Mouse (Mus musculus) cerebellum, adult 8-10 months (tissue): ENCODE results near the gene Nectin1.
A peak's percentile ranks its signal among the peaks of the same experiment; 100 is the strongest.

ENCODE experiments used
- DNase-seq: peaks from one replicate; pipeline ENCODE4 v3.0.0; 2022

Nectin1 gene

DNA sequence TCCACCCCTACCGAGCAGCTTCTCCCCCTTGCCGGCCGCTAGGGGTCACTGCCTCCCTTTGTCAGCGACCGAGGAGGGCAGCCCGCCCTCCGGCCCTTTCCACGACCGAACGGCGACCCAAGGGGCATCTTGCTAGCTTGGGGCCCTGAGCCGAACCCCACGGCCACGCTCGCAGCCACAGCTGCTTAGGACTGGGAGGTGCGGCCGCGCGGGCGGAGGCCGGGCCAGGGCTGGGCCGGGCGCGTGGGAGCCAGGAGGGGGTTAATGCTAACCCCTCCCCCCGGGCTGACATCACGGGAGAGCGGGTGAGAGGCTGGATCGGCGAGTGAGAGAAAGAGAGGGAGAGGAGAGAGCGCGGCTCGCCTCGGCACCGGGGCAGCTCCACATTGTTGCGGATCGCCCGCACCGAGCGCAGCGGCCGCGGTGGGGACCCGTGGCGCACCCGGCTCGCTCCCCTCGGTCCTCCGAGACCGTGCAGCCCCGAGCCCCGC is at the start of gene Nectin1:
TSS of gene Nectin1 (plus strand) at position 338 of the 491 bp plus-strand sequence.
- DNase-seq, result peak; percentile 92

DNA sequence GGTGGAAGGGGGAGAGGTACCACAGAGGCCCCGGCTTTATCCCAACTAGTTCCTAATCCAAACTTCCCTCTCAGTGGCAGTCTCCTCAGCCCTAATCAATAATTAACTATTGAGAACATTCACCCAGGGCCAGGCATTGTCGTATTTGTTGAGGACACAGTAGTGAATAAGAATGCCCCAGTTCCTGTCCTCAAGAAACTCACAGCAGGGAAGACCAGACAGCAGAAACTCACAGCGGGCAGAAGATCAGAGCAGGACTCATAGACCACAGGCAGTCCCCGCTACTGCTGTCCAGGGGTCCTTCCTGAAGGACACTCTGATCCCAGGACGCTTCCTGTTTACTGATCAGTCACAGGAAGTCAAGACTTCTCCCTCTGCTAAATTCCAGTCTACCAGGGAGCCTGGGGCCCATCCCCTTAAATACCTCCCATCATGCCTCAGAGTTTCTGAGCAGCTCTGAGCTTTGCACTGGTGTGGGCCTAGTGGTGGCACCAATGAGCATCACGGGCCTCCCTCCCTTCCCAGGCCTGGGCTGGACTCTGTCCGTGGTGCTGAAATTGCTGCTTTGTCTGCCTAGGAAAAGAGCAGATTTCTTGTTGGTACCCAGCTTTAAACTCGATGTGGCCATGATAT is 45.6 kb upstream of the Nectin1 start:
- no peak for DNase-seq

DNA sequence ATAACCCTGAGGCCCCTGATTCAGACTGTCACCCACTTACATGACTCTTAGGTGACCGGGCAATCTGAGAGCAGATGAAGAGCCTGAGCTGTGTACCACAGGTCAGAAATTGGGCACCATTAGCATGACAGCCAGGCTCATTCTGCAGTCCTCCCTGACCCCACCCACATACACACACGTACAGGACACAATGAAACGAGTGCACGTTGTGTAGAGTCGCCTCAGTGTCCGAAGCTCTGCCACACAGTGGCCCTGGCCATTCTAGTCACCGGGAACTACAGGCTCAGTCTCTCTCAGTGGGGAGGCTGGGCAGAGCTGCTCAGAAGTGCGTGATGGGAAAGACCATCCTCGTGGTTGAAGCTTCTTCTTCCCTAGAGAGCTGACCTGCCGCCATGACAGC is 44.9 kb upstream of the Nectin1 start:
- DNase-seq, result no peak

DNA sequence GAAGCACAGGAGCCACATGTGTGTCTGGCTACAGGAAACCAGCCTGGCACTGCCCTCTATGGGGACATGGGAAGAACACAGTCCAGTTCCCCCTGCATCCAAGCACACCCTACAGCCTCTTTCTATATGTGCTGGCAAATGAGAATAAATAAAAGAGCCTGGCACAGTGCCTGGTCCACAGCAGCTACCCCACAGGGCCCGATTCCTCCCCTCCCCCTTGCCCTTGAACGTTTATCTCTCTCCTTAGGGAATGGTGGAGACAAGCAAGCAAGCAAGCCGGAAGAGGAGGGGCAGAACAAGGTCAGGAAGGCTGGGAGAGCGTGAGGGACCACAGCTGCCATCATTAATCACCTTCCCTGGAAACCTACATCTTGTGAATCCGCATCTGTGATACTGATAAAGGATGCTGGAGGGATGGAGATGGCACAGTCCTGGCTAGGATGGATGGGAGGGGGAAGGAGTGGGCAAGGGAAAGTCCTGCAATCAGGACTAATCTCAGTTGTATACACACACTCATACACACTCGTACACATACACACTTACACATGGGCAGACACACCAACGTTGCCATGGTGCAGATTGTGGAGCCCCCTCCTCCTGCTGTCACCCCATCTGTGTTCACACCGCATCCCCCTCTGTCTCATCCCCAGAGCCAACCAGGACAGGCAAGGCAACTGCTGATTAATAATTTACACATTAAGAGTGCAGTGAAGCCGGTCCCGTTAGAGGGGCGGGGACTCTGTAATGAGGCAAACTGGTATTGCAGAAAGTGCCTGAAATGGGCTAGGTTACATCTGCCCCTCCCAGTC is 44.2 kb upstream of the Nectin1 start:
- DNase-seq, result no peak

DNA sequence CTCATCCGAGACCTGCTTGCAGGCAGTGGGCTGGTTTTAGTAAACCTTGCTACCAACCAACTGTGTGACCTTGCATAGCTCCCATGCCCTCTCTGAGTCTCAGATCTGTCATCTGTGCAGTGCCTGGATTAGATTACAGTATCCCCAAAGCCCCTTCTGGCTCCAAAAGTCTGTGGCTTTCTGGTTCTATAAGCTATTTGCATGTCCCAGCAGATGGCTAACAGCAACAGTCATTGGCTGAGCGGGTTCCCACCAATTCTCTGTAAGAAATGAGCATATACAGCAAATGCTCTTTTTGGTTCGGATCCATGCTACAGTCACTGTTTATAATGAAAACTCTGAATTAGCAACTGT is 43.6 kb upstream of the Nectin1 start:
- DNase-seq, result no peak

DNA sequence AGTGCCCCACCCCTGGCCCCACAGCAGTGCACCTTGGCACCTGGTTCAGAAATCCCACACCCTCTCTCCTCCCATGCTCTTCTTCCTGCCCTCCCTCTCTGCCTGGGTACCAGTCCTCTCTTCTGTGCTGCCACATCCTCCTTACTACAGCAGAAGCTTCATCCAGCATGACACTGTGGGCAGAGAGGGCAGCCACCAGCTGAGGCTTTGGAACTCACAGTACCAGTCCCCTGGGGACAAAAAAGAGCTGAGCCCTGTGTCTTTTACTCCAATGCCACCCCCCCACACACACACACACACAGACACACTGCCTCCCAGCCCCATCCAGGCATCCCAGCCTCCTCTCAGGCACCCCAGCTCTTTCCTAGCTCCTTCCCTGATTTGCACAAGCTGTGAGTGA is 42.0 kb upstream of the Nectin1 start:
- DNase-seq, result no peak

DNA sequence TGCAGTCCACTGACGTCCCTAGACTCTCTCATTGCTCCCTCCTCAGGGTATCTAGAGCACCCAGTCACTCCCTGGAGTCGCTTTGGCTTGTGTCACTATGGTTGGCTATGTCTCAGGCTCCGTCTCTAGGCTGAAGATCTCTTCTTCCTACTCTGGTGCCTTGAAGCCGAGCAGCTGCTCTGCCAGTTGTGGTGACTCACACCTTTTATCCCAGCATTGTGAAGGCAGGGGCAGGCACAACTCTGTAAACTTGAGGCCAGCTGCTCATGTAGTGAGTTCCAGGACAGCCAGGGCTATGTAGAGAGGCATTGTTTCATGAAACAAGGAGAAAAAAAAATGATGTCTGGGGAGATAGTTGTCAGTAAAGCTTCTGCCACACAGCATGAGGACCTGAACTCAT is 36.2 kb upstream of the Nectin1 start:
- DNase-seq, result no peak

DNA sequence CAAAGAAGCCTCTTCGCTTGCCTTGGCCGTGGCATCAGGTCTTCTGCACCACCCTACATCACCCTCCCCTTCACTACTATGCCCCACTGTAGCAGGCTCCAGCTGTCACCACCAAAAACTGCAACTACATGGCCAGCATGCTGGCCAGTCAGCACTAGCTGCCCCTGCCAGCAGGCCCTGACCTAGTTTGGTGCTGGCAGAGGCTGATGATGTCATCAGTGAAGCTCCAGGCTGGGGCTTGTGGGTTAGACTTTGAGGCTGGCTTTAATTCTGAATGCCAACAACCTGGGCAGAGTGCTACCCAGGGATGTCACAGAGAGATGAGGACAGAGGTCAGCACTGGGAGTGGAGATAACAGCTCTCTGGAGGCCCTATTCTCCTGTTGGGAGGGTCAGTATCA is 35.1 kb upstream of the Nectin1 start:
- peak; percentile 40 for DNase-seq

DNA sequence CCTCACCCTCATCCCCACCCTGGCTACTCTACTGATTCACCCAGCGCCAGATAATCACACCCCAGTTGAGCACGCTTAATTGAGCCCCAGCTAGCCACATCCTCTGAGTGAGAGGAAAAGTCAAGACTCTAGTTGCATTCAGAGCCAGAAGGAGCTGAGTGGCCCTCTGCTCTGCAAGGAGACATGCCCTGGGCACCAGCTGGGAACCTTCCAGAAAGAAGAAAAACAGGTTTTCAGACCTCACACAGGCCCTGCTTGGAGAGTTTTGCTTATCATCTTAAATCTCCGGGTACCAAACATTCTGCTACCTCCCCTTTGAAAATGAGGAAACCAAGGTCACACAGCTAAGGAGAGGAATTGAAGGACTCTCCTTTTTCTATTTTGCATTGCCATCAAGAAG is 30.4 kb upstream of the Nectin1 start:
- DNase-seq, result no peak

DNA sequence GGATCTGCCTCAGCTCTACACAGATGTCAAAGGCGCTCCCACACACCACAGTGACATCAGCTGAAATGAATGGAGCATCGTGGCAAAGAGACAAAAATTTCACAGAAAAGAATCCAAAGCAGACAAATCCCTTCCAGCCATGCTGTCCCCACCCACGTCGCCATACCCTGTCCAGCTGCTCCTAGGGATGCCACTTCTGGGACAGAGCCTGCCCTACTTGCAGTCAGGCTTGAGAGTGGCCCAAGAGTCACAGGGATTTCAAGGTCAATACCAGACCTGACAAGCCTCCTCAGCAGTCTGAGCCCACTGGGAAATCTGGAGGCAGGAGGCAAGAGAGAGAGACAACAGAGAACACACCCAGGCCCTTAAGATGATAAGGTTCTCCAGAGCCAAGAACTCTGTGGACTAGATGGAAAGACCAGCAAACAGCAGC is 24.4 kb upstream of the Nectin1 start:
- no peak for DNase-seq

DNA sequence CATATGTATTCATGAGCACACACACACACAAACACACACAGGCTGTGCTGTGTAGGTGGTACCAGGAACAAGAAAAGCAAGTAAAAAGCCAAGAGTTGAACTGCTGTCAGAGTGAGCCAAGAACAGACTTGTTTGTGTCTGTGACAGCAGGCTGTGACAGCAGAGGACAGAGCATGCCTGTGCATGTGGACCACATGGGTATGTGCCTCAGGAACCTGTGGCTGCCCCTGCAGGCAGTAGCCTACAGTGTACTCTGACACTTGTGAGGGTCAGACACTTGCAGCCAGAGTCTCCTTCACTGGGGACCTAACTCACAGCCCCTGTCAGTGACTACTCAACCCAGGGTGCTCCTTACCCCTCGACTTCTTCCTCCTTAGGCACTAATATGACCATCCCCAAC is 23.7 kb upstream of the Nectin1 start:
- no peak for DNase-seq

DNA sequence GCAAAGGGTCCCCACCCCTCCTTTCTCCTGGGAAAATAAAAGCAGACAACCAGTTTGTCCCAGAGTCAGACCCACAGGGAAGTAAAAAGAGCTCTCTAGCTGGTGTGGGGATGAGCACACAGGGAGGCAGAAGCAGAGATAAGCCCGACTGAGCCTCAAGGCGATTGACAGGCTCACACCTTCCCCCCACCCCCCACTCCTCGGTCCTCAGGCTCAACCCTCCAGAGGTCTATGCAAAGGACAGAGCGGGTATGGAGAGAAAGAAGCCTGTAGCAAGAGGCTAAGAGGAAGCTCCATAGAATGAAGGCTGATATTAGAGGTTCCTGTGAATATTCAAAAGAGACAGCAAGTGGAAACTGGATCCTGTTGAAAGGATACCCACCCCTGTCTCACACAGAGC is 19.7 kb upstream of the Nectin1 start:
- no peak for DNase-seq

DNA sequence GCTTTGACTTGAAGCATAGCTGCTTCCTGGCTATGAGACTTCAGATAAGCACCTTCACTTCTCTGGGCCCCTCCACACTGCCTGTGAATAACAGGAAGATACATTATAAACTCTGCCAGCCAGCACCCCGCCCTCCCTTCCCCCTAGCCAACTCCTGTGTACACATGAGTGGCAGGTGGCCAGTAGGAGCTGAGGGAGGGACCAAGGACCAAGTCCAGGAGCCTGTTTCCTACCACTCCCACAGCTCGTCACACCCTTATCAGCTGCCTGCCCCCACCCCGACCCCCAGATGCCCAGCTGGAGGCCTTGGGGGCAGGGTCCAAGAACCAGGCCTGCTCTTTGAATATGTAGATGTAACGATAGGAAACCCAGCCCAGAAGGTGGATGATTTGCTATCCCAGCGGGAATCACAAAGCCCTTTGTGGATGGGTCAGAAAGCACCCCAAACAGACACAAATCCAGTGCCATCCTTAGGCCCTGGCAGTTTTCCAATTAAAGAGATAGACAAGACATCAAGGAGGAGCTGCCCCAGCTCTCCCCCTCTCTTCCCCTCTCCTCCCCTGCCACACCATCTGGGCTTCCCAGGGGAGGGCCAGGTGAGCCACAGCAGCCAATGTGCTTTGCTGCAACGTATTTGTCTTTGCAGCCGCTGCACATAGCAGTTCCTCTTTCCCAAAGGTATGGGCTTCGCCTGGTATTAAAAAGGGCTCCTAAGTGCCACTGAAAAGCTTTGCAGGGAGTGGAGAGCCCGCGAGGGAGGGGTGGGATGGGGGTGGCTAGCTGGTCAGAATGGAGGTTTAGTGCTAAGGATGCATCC is 14.1 kb upstream of the Nectin1 start:
- no peak for DNase-seq

DNA sequence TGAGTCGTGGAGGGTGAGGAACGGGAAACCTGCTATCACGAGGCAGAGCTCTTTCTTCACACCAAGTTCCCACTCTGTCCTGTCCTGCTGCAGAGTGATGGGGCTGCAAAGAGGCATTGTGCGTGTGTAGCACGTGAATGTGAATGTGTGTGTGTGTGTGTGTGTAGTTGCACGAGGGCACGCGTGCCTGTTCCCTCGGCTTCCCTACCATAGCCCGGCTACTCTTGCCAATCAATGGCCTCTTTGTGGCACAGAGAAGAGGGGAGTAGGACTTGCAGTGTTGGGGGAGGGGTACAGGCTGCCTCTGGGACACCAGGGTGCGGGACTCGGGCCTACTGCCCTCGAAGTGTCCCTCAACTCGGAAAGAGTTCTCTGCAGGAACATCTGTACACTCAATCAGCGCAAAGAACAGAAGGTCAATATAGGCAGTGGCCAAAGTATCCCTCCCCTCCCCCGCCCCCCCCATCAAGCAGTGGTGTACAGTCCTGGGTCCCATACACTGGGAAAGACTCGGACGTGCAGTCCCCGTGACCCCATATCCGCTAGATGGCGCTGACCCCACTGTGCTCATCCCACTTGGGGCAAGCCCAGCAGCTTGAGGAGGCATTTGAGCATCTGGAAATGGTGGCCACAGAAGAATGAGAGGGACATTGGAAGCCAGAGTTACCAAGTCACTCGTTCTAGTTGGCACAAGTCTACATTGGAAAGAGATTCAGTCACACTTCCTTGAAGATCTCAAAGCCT is 13.3 kb upstream of the Nectin1 start:
- peak; percentile 57 for DNase-seq

DNA sequence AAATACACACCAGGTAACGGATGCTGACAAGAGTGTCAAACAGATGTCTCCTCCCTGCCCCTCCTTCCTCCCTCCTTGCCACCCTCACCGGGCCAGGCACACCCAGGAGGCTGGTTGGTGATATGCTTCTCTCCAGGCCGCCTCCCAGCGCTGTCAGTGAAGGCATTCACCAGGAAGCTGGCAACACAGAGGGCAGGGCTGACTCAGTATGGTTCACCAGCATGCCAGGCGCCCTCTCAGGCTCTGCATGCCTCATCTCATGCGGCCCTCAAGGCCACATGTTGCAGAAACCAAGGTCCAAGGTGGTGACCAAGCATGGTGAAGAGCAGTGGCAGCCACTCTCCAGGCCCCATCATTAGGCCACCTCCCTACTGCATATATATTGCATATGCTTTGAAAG is 11.9 kb upstream of the Nectin1 start:
- no peak for DNase-seq

DNA sequence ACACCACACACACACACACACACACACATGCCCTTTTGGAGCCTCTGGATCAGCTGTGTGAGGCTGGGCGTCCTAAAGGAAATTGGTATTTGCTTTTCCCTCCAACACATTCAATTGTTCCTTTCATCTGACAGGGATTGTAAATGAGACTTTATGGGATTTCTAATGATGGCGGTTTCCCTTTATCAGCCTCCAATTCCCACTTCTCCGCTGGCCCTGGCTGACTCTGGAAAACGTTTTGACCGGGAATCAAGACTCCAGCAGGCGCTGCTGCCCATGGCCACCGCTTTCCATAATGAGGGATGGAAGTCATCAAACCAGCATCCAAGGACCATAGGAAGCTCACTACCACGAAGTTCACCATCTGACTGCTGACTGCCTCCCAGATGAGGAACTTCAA is 11.1 kb upstream of the Nectin1 start:
- no peak for DNase-seq

DNA sequence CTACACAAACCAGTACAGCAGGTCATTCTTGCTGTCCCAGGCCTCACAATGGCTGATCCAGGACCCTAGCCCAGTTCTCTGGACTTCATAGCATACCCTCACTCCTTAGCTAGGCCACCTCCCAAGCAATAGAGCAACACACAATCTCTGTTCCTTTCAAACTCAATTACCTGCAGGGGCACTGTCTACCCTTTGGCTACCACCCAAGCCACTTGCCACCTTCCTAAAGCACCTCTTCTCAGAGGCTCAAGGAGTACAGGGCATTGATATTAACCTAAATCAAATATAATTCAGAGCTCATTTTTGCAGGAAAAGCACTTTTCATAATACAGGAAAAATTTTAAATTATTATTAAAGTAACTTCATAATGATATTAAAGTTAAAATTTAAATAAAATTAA is 8.8 kb upstream of the Nectin1 start:
- DNase-seq, result no peak

DNA sequence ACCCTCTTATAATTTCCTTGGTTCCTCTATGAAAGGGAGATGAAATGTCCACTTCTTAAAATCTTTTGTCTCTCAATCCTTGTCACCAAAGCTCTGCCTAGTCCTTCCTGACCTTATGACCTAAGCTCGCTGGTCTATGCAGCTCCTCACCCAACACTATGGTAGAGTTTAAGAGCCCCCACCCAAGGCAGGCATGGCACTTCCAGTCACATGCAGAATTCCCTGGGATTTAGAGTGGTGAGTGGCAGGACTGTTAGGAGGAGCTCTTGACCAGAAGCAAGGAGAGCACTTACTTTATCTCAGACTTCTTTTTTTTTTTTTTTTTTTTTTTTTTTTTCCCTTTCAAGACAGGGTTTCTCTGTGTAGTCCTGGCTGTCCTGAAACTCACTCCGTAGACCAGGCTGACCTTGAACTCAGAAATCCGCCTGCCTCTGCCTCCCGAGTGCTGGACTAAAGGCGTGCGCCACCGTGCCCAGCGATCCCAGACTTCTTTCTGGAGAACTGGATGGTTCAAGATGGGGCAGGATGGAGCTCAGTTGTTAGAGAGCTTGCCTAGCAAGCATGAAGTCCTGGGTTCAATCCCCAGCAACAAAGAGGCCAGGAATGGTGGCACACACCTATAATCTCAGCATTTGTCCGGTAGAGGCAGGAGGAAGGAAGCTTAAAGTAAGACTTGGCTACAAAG is 7.6 kb upstream of the Nectin1 start:
- DNase-seq, result no peak

DNA sequence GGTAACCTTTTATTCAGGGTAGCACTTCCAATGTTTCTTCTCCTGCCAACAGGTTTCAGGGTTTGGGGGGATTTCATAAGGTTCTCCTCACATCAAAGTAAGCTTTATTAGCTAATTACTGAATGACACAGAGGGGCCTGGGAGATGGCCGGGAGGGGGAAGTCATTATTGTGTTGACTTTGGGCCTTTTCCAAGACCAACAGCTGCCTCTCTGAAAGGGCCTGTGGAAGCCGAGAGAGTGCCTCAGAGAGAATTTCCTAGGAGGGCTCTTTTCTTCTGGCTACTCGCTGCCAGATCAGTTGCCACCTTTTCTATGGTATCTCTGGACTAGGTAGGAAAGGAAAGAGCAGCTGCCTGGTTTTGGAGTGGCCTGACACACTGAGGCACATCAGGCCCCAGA is 6.5 kb upstream of the Nectin1 start:
- DNase-seq, result no peak

DNA sequence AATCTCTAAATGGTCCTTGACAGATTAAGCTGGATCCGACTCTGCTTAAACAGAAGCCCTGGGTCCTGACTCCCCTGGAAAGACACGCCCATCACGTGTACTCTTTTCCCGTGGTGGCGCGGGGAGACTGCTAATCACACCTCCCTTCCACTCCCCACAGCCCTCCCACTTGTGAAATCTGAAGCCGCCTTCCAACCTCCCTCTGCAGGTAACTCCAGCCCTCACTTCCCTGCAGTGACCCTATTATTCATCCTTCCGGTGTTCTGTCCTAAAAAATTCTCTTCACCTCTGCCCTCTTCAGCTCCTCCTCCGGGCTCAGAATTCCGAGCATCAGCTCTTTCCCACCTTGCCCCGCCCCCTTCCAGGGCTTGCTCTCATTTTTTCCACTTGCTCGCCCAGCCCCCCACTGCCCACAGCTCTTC is 5.9 kb upstream of the Nectin1 start:
- no peak for DNase-seq

DNA sequence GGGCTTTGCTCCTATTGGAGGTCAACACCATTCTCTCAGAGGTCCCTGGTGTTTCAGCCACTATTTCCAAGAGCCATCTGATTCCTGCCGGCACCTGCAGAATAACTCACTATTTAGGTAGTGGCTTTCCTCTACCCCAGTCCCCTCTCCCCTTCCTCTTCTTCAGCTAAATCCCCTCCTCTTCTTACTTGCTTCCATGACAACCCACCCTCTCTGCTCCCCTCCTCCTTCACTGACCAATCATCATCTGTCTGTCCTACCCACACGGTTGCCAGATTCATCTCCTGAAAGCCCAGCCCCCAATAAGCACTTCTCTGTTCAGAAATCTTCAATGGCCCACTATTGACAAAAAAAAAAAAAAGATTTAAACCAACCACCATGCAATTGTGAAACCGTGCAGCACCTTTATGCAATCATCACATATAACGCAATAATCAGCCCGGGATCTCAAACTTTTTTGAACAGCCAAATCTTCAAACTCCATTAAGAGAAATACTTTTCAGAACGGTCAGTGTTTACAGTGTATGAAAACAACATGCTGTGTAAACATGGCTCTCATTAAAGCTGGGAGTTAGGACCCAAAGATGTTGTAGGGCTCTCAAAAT is 5.2 kb upstream of the Nectin1 start:
- no peak for DNase-seq

DNA sequence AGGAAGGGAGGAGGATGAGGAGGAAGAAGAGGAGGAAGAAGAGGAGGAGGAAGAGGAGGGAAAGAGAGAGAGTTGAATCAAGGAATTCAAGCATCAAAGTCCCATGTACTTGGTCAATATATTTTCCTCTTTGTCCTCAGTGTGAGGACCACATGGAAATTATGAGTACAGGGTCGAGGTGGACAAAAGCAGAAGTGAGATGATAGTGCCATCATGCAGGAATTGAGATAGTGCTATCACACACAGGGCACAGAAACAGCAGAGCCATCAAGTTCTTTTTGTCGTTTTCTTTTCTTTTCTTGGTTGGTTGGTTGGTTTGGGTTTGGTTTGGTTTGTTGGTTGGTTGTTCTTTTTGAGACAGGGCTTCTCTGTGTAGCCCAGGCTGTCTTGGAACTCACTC is 2.5 kb upstream of the Nectin1 start:
- no peak for DNase-seq
